11 mouse cellular contexts compared by ENCODE assay signal in genomic region chr16:32059840-32060523, GRCm38 (mm10). TPM values are rescaled to one million over a fixed set of nuclear protein-coding genes. Genes with fewer than 3 reads are reported as not detected.
A peak's percentile ranks its signal among the peaks of the same experiment; 100 is the strongest.
DNase-seq lines count a peak whose midpoint lies in the region; ATAC-seq and TF ChIP-seq lines count a peak whose summit lies in the region.
"Had no signal": no experiment of that assay in that cellular context is flagged by ENCODE, and none has a peak within 500 bp of the region (broad histone marks: within the 10 kb centered on the region; RNA-seq: fewer than 3 reads in every experiment).

No protein-coding gene starts in this region.

- peaks cover 0 to 34% of the 10 kb centered on the region in 2 experiments for H3K36me3 ChIP-seq in CH12.LX (replicated peaks in 1 of 2; ENCODE audit: control insufficient read depth in 1 of 2, insufficient read depth in 1 of 2, low read length in 1 of 2)
- H3K36me3 ChIP-seq in small intestine, adult 2 months (ENCODE audit: control insufficient read depth, insufficient read depth, low read length): peaks cover 1% of the 10 kb centered on the region; the same call in 1 of the 2 replicates
- H3K36me3 ChIP-seq: heart, embryonic 15.5 days; lung, embryonic 15.5 days had no signal

- H3K4me1 ChIP-seq in CH12.LX (ENCODE audit: control insufficient read depth in 1 of 2, insufficient read depth in 2 of 2): peaks cover 6 to 66% of the 10 kb centered on the region in 2 experiments
- peaks cover 34% of the 10 kb centered on the region for H3K4me1 ChIP-seq in small intestine, adult 2 months (ENCODE audit: control insufficient read depth, insufficient read depth, insufficient read length, low read length)

- DNase-seq in A20 (ENCODE audit: low read depth, low spot score) (peak; percentile 65), CH12.LX (ENCODE audit: extremely low read depth) (peak; percentile 61)
- no peak for DNase-seq in adrenal gland, postnatal 25 days
- no peak for DNase-seq in right cerebral cortex, postnatal 10 days (ENCODE audit: low spot score in 2 of 2)
- no peak for DNase-seq in cerebellum, postnatal 36 days
- DNase-seq: gastrocnemius, adult 2 months had no signal

- H3K4me3 ChIP-seq in CH12.LX (replicated peaks in 1 of 3; ENCODE audit: low read depth in 2 of 3, low read length in 2 of 3, poor library complexity in 1 of 3): no peak overlapping the region
- no peak overlapping the region for H3K4me3 ChIP-seq in small intestine, adult 2 months (ENCODE audit: low read depth, low read length)
- H3K4me3 ChIP-seq: gastrocnemius, adult 2 months; heart, embryonic 15.5 days; lung, embryonic 15.5 days had no signal

- in situ Hi-C loops in CH12.LX (cut with MboI; ENCODE audit: low pct_ligation_motif_present, low pct_unique_long_range_greater_than_20kb, low sequenced_read_pairs): no loop called here

- WGBS in small intestine, adult 2 months: 13% methylated on average over 6 of the region's 6 CpGs

- H3K9ac ChIP-seq in CH12.LX (ENCODE audit: insufficient read depth, low read depth): no peak overlapping the region
- H3K9ac ChIP-seq: heart, embryonic 15.5 days; lung, embryonic 15.5 days had no signal

- H3K4me2 ChIP-seq in CH12.LX (ENCODE audit: insufficient read depth, low read depth, poor library complexity, severe bottlenecking): no peak overlapping the region
- H3K4me2 ChIP-seq: heart, embryonic 15.5 days; lung, embryonic 15.5 days had no signal

- H3K27ac ChIP-seq in CH12.LX (ENCODE audit: insufficient read depth, low read depth): no peak overlapping the region
- peak overlapping the region; percentile 17 for H3K27ac ChIP-seq in small intestine, adult 2 months (ENCODE audit: insufficient read depth, low read depth, low read length)
- H3K27ac ChIP-seq: gastrocnemius, adult 2 months; heart, embryonic 15.5 days; lung, embryonic 15.5 days had no signal

- no peak for TF ChIP-seq RAD21 in CH12.LX (IDR thresholded peaks at IDR 0.05; ENCODE audit: low read depth, low read length)

- peaks cover 76% of the 10 kb centered on the region for H3K79me2 ChIP-seq in CH12.LX (replicated peaks; ENCODE audit: control insufficient read depth, extremely low read depth, insufficient read depth, poor library complexity, severe bottlenecking)

- H3K27me3 ChIP-seq in CH12.LX (replicated peaks): no peaks in the 10 kb centered on the region
- H3K27me3 ChIP-seq in small intestine, adult 2 months (ENCODE audit: control insufficient read depth, insufficient read depth, low read length): no peaks in the 10 kb centered on the region
- H3K27me3 ChIP-seq: heart, embryonic 15.5 days; lung, embryonic 15.5 days had no signal

- no peak for TF ChIP-seq CTCF in CH12.LX (conservative IDR thresholded peaks at IDR 0.05 in 1 of 2, IDR thresholded peaks at IDR 0.05 in 1 of 2; ENCODE audit: low read depth in 2 of 2, low read length in 2 of 2)
- TF ChIP-seq CTCF in small intestine, adult 2 months (IDR thresholded peaks at IDR 0.05; ENCODE audit: extremely low read depth, insufficient read length, insufficient replicate concordance, low read depth, low read length): no peak

- ATAC-seq in hematopoietic stem cell, adult 5-6 weeks (replicated peaks in 1 of 2; ENCODE audit: insufficient read depth in 1 of 2, low FRiP score in 2 of 2, low TSS enrichment in 1 of 2, low read depth in 1 of 2, poor library complexity in 2 of 2, severe bottlenecking in 2 of 2): peak; percentile 56 to 65; a peak in 3 of 4 replicates
- ATAC-seq: hindbrain, embryonic 16.5 days had no signal

- dilution Hi-C loops in CH12.LX (cut with MboI; ENCODE audit: extremely low pct_ligation_motif_present, extremely low pct_unique_long_range_greater_than_20kb, low sequenced_read_pairs): no loop called here

- no peaks in the 10 kb centered on the region for H3K9me3 ChIP-seq in CH12.LX (replicated peaks; ENCODE audit: low read length)
- H3K9me3 ChIP-seq: heart, embryonic 15.5 days; lung, embryonic 15.5 days had no signal

- TF ChIP-seq POLR2A in CH12.LX (IDR thresholded peaks at IDR 0.05; ENCODE audit: low read depth, low read length): no peak
- no peak for TF ChIP-seq POLR2A in small intestine, adult 2 months (IDR thresholded peaks at IDR 0.05; ENCODE audit: low read depth, low read length)

- TF ChIP-seq EP300 in CH12.LX (IDR thresholded peaks at IDR 0.05; ENCODE audit: low read length): peak; percentile 51

TF ChIP-seq in CH12.LX, 34 proteins besides CTCF, POLR2A, EP300 and RAD21:
- TF ChIP-seq BHLHE40 (IDR thresholded peaks at IDR 0.05; ENCODE audit: low read depth, low read length) (peak; percentile 15; the same call in 1 of the 2 replicates), MXI1 (IDR thresholded peaks at IDR 0.05; ENCODE audit: low read depth, low read length) (no peak)

RNA-seq across cellular contexts. Expression of gene Pak2, which starts 19.2 kb away (rescaled TPM):
- total RNA-seq in CH12.LX (2012; rRNA removed) (37.2 and 43.5 TPM in 2 replicates), CH12.LX (2014; rRNA removed) (69.8 and 73.1 TPM in 2 replicates)
- polyA plus RNA-seq in CH12.LX (2012; ENCODE audit: insufficient read length, low read depth): 69.0 and 79.7 TPM in 2 replicates
- 69.2 and 72.4 TPM in 2 replicates for total RNA-seq in hematopoietic stem cell, adult 5-6 weeks (2017)
- polyA plus RNA-seq in small intestine, adult 2 months (2012; rRNA removed): 7.4 and 16.1 TPM in 2 replicates
- total RNA-seq in adrenal gland, postnatal 25 days (2021): 57.0 and 59.5 TPM in 2 replicates

RNA-seq across cellular contexts. Expression of gene Pigx, which starts 39.6 kb away (rescaled TPM):
- total RNA-seq in CH12.LX (2012; rRNA removed): 47.1 and 48.1 TPM in 2 replicates
- 83.0 and 94.7 TPM in 2 replicates for total RNA-seq in CH12.LX (2014; rRNA removed)
- polyA plus RNA-seq in CH12.LX (2012; ENCODE audit: insufficient read length, low read depth): 46.4 and 48.1 TPM in 2 replicates
- total RNA-seq in hematopoietic stem cell, adult 5-6 weeks (2017): 60.6 and 94.2 TPM in 2 replicates
- 14.6 and 32.5 TPM in 2 replicates for polyA plus RNA-seq in small intestine, adult 2 months (2012; rRNA removed)
- 29.8 and 33.6 TPM in 2 replicates for total RNA-seq in adrenal gland, postnatal 25 days (2021)

RNA-seq across cellular contexts. Expression of gene Cep19, which starts 39.6 kb away (rescaled TPM):
- 17.6 and 23.0 TPM in 2 replicates for total RNA-seq in CH12.LX (2012; rRNA removed)
- total RNA-seq in CH12.LX (2014; rRNA removed): 31.3 and 37.3 TPM in 2 replicates
- polyA plus RNA-seq in CH12.LX (2012; ENCODE audit: insufficient read length, low read depth): 29.4 and 34.9 TPM in 2 replicates
- 46.1 and 72.0 TPM in 2 replicates for total RNA-seq in hematopoietic stem cell, adult 5-6 weeks (2017)
- 5.6 and 10.2 TPM in 2 replicates for polyA plus RNA-seq in small intestine, adult 2 months (2012; rRNA removed)
- 13.5 and 15.7 TPM in 2 replicates for total RNA-seq in adrenal gland, postnatal 25 days (2021)

RNA-seq across cellular contexts. Expression of gene Senp5, which starts 56.9 kb away (rescaled TPM):
- 19.3 and 22.1 TPM in 2 replicates for total RNA-seq in CH12.LX (2012; rRNA removed)
- total RNA-seq in CH12.LX (2014; rRNA removed): 31.2 and 32.5 TPM in 2 replicates
- polyA plus RNA-seq in CH12.LX (2012; ENCODE audit: insufficient read length, low read depth): 27.2 and 28.8 TPM in 2 replicates
- total RNA-seq in hematopoietic stem cell, adult 5-6 weeks (2017): 15.0 and 16.7 TPM in 2 replicates
- polyA plus RNA-seq in small intestine, adult 2 months (2012; rRNA removed): 1.1 and 2.0 TPM in 2 replicates
- total RNA-seq in adrenal gland, postnatal 25 days (2021): 23.2 and 24.0 TPM in 2 replicates

Comparison
In these comparisons a context has a peak if more than half of its experiments do, and no peak if none do; other contexts are left out.
1. DNase-seq: peak in A20 (single experiment) and CH12.LX (single experiment); none in adrenal gland, postnatal 25 days (single experiment), right cerebral cortex, postnatal 10 days (0 of 2) and cerebellum, postnatal 36 days (0 of 2).